Mouse (Mus musculus) limb, embryonic 14.5 days (tissue): ENCODE results near the gene Zfp981. TPM values are rescaled to one million over a fixed set of nuclear protein-coding genes. Genes with fewer than 3 reads are reported as not detected.
"Not testable (repeated sequence)": the region's sequence is repeated elsewhere in the genome, so short reads cannot be mapped to it uniquely, and the experiment has no call there.

Experiments
- ATAC-seq: fragments of 200-750 bp; cut with Nextera tagmentation; 2 replicates; pipeline ENCODE4 v1.8.0; 2017; ENCODE audit warnings: low read depth, moderate number of reproducible peaks, moderate TSS enrichment; ENCODE audit not compliant: low FRiP score
- DNase-seq: peaks from one replicate; pipeline ENCODE4 v3.0.0-alpha.2; 2015; ENCODE audit warnings: low spot score
- H3K27ac ChIP-seq: fragments of 300-500 bp; sonication (generic); replicated peaks from 2 replicates; pipeline ENCODE4 v1.5.1; 2014; ENCODE audit warnings: low read depth, mild to moderate bottlenecking, low read length, moderate library complexity, mixed read lengths
- H3K27me3 ChIP-seq: fragments of 300-500 bp; sonication (generic); 2 replicates; pipeline ENCODE4 v1.6.1; 2014; ENCODE audit warnings: low read length, mixed read lengths; ENCODE audit not compliant: control insufficient read depth, insufficient read depth
- H3K36me3 ChIP-seq: fragments of 300-500 bp; sonication (generic); 2 replicates; pipeline ENCODE4 v1.6.1; 2014; ENCODE audit warnings: mild to moderate bottlenecking, low read length, moderate library complexity, mixed read lengths; ENCODE audit not compliant: control insufficient read depth, insufficient read depth
- H3K4me1 ChIP-seq: fragments of 300-500 bp; sonication (generic); 2 replicates; pipeline ENCODE4 v1.6.1; 2014; ENCODE audit warnings: antibody characterized with exemption, low read length, mixed read lengths; ENCODE audit not compliant: control insufficient read depth, insufficient read depth
- H3K4me2 ChIP-seq: fragments of 300-500 bp; sonication (generic); replicated peaks from 2 replicates; pipeline ENCODE4 v1.6.1; 2014; ENCODE audit warnings: low read depth, mild to moderate bottlenecking, low read length, moderate library complexity; ENCODE audit not compliant: severe bottlenecking
- H3K4me3 ChIP-seq: fragments of 300-500 bp; sonication (generic); replicated peaks from 2 replicates; pipeline ENCODE4 v1.5.1; 2014; ENCODE audit warnings: low read length
- H3K9ac ChIP-seq: fragments of 300-500 bp; sonication (generic); 2 replicates; pipeline ENCODE4 v1.6.1; 2014; ENCODE audit warnings: mild to moderate bottlenecking, low read depth, low read length, moderate library complexity; ENCODE audit not compliant: severe bottlenecking
- H3K9me3 ChIP-seq: fragments of 300-500 bp; sonication (generic); 2 replicates; pipeline ENCODE4 v1.6.1; 2016; ENCODE audit warnings: low read length; ENCODE audit not compliant: control insufficient read depth
- POLR2A ChIP-seq: fragments of 200-500 bp; IDR thresholded peaks from 2 replicates; pipeline ENCODE4 v1.8.0; 2012; ENCODE audit warnings: inconsistent platforms, mild to moderate bottlenecking, moderate library complexity, borderline replicate concordance; ENCODE audit not compliant: insufficient read depth, insufficient read length; ENCODE audit errors: extremely low read depth
- WGBS: fragments of 180-500 bp; shearing (Covaris S2); extraction: QIAGEN DNeasy Blood & Tissue Kit; methylation state at CpG from one replicate; pipeline ENCODE4 v1.1.7; 2014; 5-methylcytosine and 5-hydroxymethylcytosine counted together
- polyA plus RNA-seq, 2 experiments: library from polyadenylated mRNA; depleted of rRNA in 1 of 2; stranded (reverse) in 1 of 2; unstranded in 1 of 2; fragments of >200 nt; fragmentation: Nextera tagmentation in 1 of 2; extraction: Ambion mirVana in 1 of 2; gene quantifications; 2 replicates each; pipeline versions ENCODE4 v1.2.1 to v1.2.3; 2012 to 2014

The Zfp981 gene
- polyA plus RNA-seq, 2 experiments: 0.09 to 0.14 TPM

GRCm38 (mm10) chr4:146494980-146495379 lies 6.8 kb upstream of the Zfp981 start:
- no peak for DNase-seq

GRCm38 (mm10) chr4:146497695-146498275 lies 4.0 kb upstream of the Zfp981 start:
- not testable (repeated sequence) for H3K9ac ChIP-seq, ATAC-seq, H3K4me2 ChIP-seq, DNase-seq, H3K4me3 ChIP-seq, H3K4me1 ChIP-seq, H3K36me3 ChIP-seq, H3K27ac ChIP-seq, H3K27me3 ChIP-seq
- peaks cover 59% of the 10 kb centered on the region for H3K9me3 ChIP-seq
- WGBS: 86% methylated on average over 9 of the region's 9 CpGs

More at GRCm38 (mm10) chr4:146494980-146495379, 6.8 kb upstream of the Zfp981 start:
- H3K9ac ChIP-seq: no peak overlapping the region
- no peak overlapping the region for H3K4me2 ChIP-seq
- 71% methylated on average over 4 of the region's 4 CpGs for WGBS
- no peak for TF ChIP-seq POLR2A
- no peaks in the 10 kb centered on the region for H3K36me3 ChIP-seq
- no peak overlapping the region for H3K27ac ChIP-seq
- ATAC-seq: no peak
- H3K27me3 ChIP-seq: no peaks in the 10 kb centered on the region
- H3K4me1 ChIP-seq: no peaks in the 10 kb centered on the region
- H3K4me3 ChIP-seq: no peak overlapping the region
- H3K9me3 ChIP-seq: peaks cover 64% of the 10 kb centered on the region

GRCm38 (mm10) chr4:146509029-146509428 lies 7.2 kb downstream of the Zfp981 start:
- not testable (repeated sequence) for H3K27me3 ChIP-seq, H3K36me3 ChIP-seq, DNase-seq, H3K4me1 ChIP-seq, H3K9ac ChIP-seq, H3K4me2 ChIP-seq, H3K27ac ChIP-seq, ATAC-seq, H3K4me3 ChIP-seq
- H3K9me3 ChIP-seq: peaks cover 13% of the 10 kb centered on the region
- WGBS: 95% methylated on average over 12 of the region's 24 CpGs

- not testable (repeated sequence) for ATAC-seq, DNase-seq, H3K27me3 ChIP-seq, H3K36me3 ChIP-seq, H3K4me1 ChIP-seq, H3K4me3 ChIP-seq, H3K9ac ChIP-seq, H3K4me2 ChIP-seq, H3K27ac ChIP-seq
- peaks cover 18% of the 10 kb centered on the region for H3K9me3 ChIP-seq
These were observed 10.0 kb downstream of the Zfp981 start for GRCm38 (mm10) chr4:146511871-146512270.

GRCm38 (mm10) chr4:146516474-146516873 lies 14.6 kb downstream of the Zfp981 start:
- Histone ChIP-seq H3K36me3 (no peaks in the 10 kb centered on the region), H3K27ac (no peak overlapping the region), H3K27me3 (no peaks in the 10 kb centered on the region), H3K4me2 (no peak overlapping the region), H3K4me1 (no peaks in the 10 kb centered on the region), H3K9me3 (peaks cover 47% of the 10 kb centered on the region), H3K9ac (no peak overlapping the region), H3K4me3 (no peak overlapping the region)
- no peak for DNase-seq
- no peak for ATAC-seq
- no peak for TF ChIP-seq POLR2A
- 45% methylated on average over 1 of the region's 1 CpGs for whole genome bisulfite sequencing

- H3K36me3 ChIP-seq, H3K27me3 ChIP-seq, DNase-seq, ATAC-seq, H3K9ac ChIP-seq, H3K4me2 ChIP-seq, H3K4me1 ChIP-seq, H3K27ac ChIP-seq, H3K4me3 ChIP-seq: not testable (repeated sequence)
- WGBS: 66% methylated on average over 2 of the region's 2 CpGs
- peaks cover 48% of the 10 kb centered on the region for H3K9me3 ChIP-seq
These were observed 15.3 kb downstream of the Zfp981 start for GRCm38 (mm10) chr4:146517150-146517549.
